Mouse (Mus musculus): ENCODE results near the gene Klhl29.

The Klhl29 gene

GRCm38 (mm10) chr12:5176716-5177341, 198.7 kb downstream of the Klhl29 start:
- DNase-seq = no peak

GRCm38 (mm10) chr12:5166141-5166540, 209.3 kb downstream of the Klhl29 start:
- DNase-seq = no peak

- no peak for DNase-seq
These were observed 210.1 kb downstream of the Klhl29 start for GRCm38 (mm10) chr12:5165411-5165810.

- no peak for DNase-seq
These were observed 212.8 kb downstream of the Klhl29 start for GRCm38 (mm10) chr12:5162672-5163071.

GRCm38 (mm10) chr12:5161631-5162030, 213.9 kb downstream of the Klhl29 start:
- no peak for DNase-seq

GRCm38 (mm10) chr12:5157931-5158481, 217.5 kb downstream of the Klhl29 start:
- DNase-seq = no peak

GRCm38 (mm10) chr12:5157021-5157681, 218.3 kb downstream of the Klhl29 start:
- peak in 1 of 2 experiments; percentile 59 for DNase-seq

GRCm38 (mm10) chr12:5155177-5155576, 220.3 kb downstream of the Klhl29 start:
- no peak for DNase-seq

- DNase-seq = no peak
These were observed 223.6 kb downstream of the Klhl29 start for GRCm38 (mm10) chr12:5151859-5152258.

GRCm38 (mm10) chr12:5147346-5148035, 228.0 kb downstream of the Klhl29 start:
- no peak for DNase-seq

GRCm38 (mm10) chr12:5143903-5144781, 231.3 kb downstream of the Klhl29 start:
- DNase-seq = peak; percentile 13 to 36

- no peak for DNase-seq
These were observed 232.3 kb downstream of the Klhl29 start for GRCm38 (mm10) chr12:5143224-5143623.

- peak; percentile 67 to 88 for DNase-seq
These were observed 232.7 kb downstream of the Klhl29 start for GRCm38 (mm10) chr12:5142776-5143175.

GRCm38 (mm10) chr12:5141040-5141439, 234.4 kb downstream of the Klhl29 start:
- peak in 1 of 2 experiments; percentile 26 for DNase-seq

GRCm38 (mm10) chr12:5139302-5139701, 236.2 kb downstream of the Klhl29 start:
- DNase-seq = no peak

- peak in 1 of 2 experiments; percentile 50 for DNase-seq
These were observed 239.2 kb downstream of the Klhl29 start for GRCm38 (mm10) chr12:5136300-5136699.

GRCm38 (mm10) chr12:5129190-5129589, 246.3 kb downstream of the Klhl29 start:
- no peak for DNase-seq

- DNase-seq = no peak
These were observed 249.6 kb downstream of the Klhl29 start for GRCm38 (mm10) chr12:5125907-5126306.

- DNase-seq = no peak
These were observed 252.5 kb downstream of the Klhl29 start for GRCm38 (mm10) chr12:5122972-5123371.

GRCm38 (mm10) chr12:5120249-5120648, 255.2 kb downstream of the Klhl29 start:
- DNase-seq = no peak

GRCm38 (mm10) chr12:5119726-5120125, 255.8 kb downstream of the Klhl29 start:
- peak; percentile 86 to 87 for DNase-seq

- no peak for DNase-seq
These were observed 256.2 kb downstream of the Klhl29 start for GRCm38 (mm10) chr12:5119286-5119685.

- DNase-seq = no peak
These were observed 258.9 kb downstream of the Klhl29 start for GRCm38 (mm10) chr12:5116605-5117004.
